Mouse (Mus musculus) lung, postnatal 0 days (tissue): ENCODE measurements around the gene Pde4d.

Experiments used
- CTCF ChIP-seq: IDR thresholded peaks from 2 replicates; pipeline ENCODE4 v1.5.1; 2016; ENCODE audit warnings: antibody characterized with exemption, mild to moderate bottlenecking
- EP300 ChIP-seq: IDR thresholded peaks from 2 replicates; pipeline ENCODE4 v1.6.1; 2016; ENCODE audit warnings: antibody characterized with exemption, mild to moderate bottlenecking, control low read depth

- TF ChIP-seq EP300 = no peak
- TF ChIP-seq CTCF = no peak
These were observed 186.8 kb downstream of the Pde4d start for GRCm38 (mm10) chr13:108636526-108636925.
